Mouse (Mus musculus) ES-Bruce4 (cell line): ENCODE data around the gene Fkbp10.

Experiments
- CTCF ChIP-seq: IDR thresholded peaks from one replicate; pipeline ENCODE4 v1.8.1; 2011; ENCODE audit warnings: low read depth, low read length
- POLR2A ChIP-seq: IDR thresholded peaks from one replicate; pipeline ENCODE4 v1.8.1; 2011; ENCODE audit warnings: low read length; ENCODE audit not compliant: insufficient read depth

DNA sequence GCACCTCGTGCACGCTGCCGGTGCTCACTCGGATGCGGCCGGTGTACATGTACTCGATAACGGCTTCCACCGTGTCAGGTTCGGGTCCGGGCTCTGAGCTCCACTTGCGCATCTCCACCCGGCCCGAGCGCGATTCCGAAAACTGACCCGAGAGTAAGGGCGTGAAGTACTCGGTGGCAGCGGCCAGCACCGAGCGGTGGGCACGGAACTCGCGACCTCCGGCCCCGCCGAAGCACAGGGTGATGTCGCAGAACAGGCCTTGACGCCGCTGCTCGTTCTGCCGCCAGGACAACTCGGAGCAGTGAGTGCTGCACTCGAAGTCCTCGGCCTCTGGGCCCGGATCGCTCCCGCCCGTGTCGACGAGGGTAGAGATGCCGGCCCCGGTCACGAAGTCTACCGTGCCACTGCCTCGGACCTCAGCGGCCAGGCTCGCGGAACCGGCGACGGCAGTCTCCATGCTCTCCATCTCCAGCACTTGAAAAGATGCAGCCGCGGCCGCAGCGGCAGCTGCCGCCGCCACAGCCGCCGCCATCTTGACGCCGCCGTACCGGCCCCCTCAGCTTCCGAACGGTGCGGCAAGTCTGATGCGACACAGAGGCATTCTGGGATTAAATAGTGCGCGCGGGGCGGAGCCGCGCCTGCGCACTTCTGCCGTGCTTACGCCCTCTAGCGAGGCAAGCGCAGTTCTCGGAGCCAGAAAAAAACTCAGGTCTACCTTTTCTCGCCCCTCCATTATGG is 56.9 kb downstream of the Fkbp10 start, which contains the start of gene Klhl11:
- TF ChIP-seq POLR2A (peak; percentile 73), CTCF (peak; percentile 79)
